Mouse (Mus musculus) cerebellum, postnatal 10 days (tissue): Measurements from ENCODE around the gene Lkaaear1.
A peak's percentile ranks its signal among the peaks of the same experiment; 100 is the strongest.

ENCODE experiments used
- DNase-seq, 2 experiments: peaks; one replicate each; pipeline ENCODE4 v3.0.0; 2021; ENCODE audit warnings: mixed read lengths in 2 of 2

Lkaaear1 gene

DNA sequence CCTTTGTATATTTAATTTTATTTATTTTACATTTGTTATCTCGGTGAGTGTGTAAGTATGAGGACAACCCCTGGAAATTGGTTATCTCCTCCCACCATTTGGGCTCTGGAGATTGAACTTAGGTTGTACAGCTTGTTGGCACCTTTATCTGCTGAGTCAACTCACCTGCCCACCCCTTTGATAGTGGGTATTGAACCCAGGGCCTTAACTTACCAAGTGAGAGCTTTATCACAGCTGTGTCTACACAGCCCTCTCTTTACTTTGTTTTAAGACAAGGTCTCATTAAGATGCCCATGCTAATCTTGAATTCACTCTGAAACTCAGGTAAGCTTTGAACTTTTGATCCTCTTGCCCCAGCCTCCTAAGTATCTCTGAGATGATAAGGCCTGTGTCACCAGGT lies 16.3 kb downstream of the Lkaaear1 start:
- DNase-seq: no peak

DNA sequence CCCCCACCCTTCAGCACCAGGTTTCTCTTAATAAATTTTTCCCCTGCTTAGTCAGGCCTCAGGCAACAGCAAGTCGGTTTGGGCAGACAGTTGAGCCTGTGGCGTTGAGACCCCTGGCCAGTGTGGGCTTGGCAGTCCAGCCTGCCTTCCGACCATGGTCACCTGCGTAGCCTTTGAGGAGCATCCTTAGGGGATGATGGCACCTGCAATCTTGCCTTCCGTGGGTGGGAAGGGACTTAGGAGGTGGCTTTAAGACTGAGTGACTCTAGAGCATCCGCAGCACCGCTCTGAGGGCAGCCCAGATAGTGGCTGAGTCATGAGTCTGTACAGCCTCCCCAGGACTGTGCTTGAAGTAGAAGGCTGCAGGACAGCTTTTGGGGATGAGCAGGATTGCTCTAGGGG lies 17.5 kb downstream of the Lkaaear1 start:
- no peak for DNase-seq

DNA sequence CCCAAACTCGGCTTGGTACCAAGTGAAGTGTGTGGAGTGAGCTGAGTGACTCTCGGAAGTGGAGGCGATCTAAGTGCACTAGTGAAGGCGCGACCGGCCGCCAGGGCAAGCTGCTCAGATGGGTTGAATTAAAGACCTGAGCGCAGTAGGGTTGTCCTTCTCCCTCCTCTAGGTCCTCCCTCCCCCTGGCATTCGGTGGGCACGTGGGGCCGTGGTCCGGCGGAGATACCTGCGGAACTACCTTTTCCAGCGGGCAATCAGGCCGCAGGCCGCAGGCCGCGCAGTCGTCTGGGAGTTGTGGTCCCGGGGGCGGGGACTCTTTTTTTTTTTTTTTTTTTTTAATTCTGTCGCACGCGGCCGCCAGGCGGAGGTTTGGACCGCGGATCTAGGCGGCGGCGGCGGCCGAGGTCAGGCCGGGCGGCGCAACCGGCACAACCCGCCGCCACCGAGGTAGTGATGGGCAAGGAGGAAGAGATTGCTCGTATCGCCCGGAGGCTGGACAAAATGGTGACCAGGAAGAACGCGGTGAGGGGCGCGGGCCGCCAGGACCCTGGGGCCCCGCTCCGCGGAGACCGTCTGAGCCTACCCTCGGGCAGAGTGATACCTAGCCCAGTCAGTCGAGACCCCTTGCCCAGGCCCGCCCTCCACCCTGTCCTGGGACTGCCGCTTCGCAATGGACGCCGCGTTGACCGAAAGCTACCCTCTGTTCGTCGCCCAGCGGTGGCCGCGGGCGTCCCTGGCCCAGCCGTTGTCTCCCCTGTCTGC lies 18.1 kb downstream of the Lkaaear1 start, which contains the start of gene Tcea2:
Gene Tcea2, plus strand, starts transcription at position 360 of the 765 bp plus-strand sequence.
- peak; percentile 88 to 89 for DNase-seq

DNA sequence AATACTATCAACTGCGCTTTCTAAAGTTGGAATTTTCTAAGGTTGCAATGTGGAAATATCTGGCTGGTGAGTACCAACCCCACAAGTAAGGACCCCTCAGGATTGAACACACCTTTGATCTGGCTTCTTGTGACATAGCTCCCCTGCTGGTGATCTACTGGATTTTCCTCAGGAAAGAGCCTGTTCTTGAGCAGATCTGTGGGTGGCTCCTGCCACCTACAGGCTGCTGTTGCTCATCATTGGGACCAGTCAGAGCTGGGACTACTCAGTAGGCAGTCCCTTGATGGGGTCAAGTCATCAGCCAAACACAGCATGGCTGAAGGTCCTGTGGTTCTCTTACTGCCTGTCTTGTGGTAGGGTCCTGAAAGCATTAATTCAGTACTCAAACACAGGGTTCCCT lies 19.5 kb downstream of the Lkaaear1 start:
- DNase-seq: peak; percentile 80 to 81

DNA sequence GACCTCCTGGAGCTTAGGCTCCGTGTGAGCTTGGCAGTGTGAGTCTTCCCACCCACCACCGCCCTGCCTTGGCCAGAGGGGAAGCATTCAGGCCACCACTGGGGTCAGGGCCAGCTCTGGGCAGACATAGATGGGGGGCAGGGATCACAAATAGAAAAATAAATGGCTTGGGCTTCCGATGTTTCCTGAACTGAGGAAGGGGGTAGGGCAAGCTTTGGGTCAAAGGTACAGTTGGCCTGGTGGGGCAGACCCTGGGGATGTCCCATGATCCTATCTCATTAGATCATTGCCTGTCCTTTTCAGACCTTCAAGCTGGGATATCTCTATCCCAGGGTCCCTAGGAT lies 20.5 kb downstream of the Lkaaear1 start:
- no peak for DNase-seq

DNA sequence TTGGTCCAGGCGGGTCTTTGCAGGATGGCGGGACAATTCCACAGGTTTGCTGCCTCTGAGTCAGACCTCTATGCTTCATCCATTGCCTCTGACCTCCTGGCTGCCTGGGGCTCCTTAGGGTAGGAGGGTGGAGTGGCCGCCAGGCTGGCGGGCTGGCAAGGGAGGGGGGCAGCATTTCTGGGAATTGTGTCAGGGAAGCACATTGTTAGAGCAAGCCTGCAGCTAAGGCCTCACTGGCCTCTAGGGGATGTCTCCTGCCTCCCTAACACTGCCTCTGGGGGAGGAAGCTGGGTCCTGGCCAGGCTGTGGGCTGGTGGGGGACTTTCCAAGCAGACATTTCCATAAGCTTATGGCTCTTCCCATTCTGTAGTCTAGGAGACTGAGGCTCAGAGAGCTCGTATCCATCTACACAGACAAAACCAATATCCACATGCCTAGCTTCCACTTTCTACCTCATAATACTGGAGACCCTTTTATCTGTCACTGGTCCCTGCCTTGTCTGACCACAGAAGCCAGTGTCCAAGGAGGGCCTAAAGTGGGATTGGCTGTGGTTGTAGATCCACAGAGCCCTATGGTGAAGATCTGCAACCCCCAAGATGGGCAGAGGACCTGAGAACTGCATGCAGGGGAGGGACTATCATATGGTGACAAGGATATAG lies 21.0 kb downstream of the Lkaaear1 start:
- DNase-seq: peak in 1 of 2 experiments; percentile 37

DNA sequence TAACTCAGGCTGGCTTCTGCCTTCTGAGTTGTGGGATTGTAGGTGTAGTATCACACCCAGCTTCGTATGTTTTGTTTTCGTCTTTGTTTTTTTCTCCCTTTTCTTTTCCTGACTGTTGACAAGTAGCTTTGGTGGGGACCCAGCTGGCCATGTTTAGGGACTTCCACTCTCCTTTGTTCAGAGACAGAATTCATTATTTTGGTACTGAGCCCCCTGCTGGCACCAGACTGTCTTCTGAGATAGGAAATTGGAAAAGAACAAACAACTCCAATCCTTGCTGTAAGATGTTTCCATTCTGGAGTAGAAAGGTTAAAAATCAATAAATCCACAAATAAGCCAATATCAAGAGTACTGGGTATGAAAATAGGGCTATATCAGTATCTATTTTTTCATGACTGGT lies 21.8 kb downstream of the Lkaaear1 start:
- peak; percentile 66 for DNase-seq

DNA sequence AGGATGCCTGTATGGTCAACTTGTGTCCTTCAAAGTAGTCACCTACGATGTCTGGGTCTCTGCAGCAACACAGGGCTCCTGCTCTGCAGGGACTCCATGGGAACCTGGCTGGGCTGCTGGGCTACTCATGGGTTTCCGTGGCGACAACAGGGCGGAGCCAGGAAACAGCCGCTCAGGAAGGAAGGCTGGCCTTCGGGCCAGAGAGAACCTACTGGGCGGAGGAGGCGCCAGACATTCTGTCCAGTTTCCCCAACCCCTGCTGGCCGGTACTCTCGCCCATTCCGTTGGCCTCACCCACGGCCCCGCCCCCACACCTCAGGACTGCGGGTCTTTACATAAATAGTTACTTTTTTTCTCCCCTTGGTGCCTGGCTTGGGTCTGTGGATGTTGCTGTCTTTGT lies 22.8 kb downstream of the Lkaaear1 start:
- peak; percentile 68 to 78 for DNase-seq

DNA sequence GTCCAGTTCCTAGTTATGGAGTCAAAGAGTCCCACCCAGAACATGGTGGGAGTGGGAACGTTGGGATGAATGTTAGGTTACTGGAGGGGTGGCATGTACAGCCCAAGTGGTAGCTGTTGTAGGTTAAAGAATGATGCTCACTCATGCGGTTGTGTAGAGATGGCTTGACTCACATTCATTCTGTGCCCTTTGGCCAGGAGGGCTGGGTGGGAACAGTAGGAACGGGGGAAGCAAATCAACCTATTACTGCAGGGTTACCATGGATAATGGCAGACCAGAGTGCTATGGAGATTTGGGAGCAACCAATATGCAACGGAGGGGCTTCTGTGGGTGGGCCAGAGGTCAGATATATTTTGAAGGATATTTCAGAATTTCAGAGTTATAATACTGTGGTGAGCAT lies 23.3 kb downstream of the Lkaaear1 start:
- no peak for DNase-seq

DNA sequence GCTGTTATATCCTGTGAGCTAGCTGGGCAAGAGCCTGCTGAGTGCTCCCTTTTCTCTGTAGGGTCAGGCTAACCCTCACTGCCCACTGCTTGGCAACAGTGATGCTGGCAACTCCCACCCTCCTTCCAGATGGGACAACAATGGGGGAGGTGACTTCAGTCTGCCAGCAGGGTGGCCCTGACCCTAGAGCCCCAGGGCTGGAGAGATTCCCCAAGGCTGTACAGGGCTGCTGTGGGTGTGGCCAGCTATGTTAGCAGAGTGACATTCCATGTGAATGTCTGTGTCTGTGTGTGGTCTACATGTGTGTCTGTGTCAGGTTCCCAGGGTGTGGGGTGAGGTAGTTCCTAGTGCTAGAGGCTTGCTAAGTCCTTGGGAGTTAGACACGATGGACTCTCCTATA lies 24.7 kb downstream of the Lkaaear1 start:
- peak in 1 of 2 experiments; percentile 56 for DNase-seq

DNA sequence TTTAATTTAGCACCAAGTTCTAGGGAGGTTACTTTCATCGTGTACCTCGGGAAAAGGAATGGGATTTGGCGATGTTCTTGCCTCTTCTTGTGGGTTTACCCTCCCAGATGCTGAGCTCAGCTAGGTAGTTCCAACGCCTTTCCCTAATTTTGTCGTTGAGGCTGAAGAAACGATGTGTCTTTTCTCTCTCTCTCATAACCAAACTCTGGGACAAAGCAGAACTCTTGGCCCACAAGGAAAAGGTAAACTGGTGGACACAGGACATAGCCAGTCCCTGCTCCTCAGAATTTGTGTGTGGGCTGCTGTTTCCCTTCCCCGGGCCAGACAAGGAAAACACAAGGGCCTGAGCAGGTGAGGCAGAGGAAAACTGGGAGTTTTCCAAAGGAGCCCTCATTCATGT lies 26.3 kb downstream of the Lkaaear1 start:
- DNase-seq: no peak

DNA sequence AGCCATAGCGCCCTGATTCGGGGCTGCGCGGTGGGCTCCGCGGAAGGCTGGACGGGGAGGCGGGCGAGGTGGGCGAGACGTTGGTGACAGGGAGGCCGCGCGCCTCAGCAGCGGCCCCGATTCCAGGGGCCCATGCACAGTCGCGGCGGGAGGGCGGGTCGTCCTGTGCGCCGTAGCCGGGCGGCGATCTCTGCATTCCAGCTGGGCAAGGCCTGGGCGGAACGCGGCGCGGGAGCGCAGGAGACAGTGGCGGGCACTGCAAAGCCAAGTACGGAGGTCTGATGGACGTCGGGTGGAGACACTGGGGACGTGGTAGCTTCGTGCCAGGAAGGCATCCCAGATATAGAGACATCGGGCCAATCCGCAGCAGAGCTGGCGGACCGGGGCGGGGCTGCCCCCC lies 26.9 kb downstream of the Lkaaear1 start, which contains the start of gene Sox18:
Gene Sox18, minus strand, starts transcription at position 315 of the 400 bp plus-strand sequence.
- peak in 1 of 2 experiments; percentile 49 for DNase-seq

DNA sequence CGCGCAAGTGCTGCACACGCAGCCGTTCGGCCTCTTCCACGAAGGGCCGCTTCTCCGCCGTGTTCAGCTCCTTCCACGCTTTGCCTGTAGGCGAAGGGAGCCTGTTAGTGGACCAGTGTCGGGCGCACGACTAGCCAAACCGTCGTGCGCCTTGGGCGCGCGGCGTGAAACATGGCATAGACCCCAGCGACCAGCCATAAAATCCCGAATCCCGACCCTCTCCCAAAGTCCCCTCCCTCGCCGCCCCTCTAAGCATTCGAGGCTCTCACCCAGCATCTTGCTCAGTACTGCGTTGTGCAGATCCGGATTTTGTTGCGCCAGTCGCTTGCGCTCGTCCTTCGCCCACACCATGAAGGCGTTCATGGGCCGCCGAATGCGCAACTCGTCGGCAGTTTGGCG lies 27.3 kb downstream of the Lkaaear1 start:
- DNase-seq: peak; percentile 36 to 57

DNA sequence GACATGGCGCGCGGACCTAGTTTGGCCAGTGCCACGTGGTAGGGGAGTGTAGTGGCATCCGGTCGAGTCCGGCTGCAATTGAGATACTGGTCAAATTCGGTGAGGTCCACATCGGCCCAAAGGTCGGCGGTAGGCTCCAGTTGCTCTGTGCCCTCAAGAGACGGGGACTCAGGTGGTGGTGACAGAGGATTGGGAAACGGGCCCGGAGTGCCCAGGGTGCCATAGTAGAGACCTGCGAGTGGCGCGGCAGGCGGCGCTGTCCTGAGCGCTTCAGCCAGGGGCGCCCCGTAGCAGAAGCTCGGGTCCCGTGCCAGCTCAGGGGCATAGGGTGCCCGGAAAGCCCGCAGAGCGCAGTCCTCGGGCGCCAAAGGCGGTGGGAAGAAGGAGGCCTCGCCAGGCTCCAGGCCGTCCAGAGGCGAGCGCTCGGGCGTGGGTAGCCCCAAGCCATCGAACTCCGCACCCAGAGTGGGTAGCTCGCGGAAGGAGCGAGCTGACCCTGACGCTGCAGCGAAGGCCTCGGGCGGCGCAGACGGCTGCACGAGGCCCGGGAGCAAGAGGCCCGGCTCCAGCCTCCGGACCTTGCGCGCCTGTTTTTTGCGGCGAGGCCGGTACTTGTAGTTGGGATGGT lies 27.8 kb downstream of the Lkaaear1 start:
- peak; percentile 51 to 52 for DNase-seq

DNA sequence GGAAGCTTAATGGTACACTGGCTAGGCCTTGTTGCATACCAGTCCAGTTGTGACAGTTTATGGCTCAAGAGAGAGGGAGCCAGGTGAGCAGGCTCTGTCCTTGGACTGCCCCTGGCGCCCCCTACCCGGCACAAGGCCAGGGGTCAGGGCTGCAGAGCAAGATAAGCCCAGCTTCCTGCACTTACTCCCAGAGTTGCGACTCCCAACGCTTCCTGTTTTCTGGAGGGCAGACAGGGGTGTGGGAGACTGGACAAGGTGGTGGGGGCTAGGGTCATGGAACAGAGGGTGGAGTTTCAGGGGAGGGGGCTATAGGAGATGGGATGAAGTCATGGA lies 35.0 kb downstream of the Lkaaear1 start:
- DNase-seq: no peak

DNA sequence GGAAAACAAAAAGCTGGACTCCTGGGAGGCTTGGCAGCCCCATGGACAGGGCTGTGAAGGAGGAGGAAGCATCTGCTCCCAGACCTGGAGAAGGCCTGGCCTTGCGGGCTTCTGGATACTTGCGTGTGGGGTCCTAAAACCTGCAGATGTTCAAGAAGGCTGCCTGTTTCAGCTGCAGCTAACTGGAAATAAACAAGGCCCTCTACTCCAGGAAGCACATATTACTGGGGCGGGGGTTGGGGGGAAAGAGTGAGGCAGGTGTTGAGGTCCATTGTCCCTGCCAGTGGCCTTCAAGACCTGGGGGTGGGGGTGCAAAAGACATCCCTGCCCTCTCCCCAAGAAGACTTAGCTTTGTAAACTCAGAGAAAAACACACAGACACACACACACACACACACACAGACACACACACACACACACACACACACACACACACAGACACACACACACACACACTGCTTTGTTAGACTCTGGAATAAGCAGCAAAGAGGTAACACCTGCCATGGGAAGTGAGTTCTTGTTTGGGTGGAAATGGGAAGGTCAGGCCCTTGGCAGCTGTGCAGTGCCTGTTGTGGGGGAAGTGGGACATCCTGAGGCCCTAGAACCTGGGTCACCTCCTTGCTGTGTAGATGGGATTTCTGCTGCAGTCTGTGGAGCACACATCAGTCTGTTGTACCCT lies 35.5 kb downstream of the Lkaaear1 start:
- no peak for DNase-seq

DNA sequence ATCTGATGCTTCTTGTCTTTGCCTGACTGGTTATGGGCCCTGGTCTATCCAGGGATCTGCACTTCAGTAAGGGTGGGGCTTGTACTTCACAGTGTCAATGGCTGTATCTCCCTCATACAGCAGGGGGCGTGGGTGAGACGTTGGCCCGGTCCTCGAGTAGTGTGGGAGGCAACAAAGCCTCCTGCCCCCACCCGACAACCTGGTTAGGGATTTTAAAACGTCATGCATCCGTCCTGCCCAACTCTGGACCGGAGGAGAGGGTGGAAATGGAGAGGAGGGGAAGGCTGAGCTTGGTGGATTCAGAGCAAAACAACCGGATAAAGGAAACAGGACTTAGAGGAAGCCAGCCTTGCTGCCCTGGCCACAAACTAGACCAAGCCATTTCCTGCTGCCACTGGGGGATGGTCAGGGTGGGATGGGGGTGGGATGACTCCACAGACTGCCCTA lies 38.6 kb downstream of the Lkaaear1 start:
- DNase-seq: peak; percentile 90 to 92

DNA sequence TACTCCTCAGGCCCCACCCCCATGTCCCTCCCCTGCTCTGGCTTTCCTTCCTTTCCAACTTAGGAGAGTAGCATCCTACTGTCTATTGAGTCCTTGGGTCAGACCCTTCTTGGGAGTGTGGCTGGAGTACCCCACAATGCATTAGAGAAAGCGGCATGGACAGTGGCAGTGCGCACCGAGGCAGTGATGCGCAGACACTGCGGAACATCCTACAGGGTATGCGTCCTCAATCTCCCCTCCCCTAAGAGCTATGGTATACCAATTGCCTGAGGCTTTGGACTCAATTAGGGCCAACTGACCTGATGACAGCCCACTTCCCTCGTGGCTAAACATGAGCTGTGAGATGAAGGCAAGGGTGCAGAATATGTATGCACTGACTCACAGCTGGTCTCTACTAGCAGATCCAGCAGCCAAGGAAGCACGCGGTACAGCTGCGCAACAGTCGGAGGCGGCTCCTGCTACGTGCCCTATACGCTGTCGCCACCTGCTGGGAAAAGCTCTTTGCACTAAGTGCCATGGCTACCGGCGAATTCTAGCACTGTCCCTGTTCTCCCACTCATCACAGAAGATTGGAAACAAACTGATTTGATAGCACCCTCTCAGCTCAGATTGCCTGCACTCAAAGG lies 39.2 kb downstream of the Lkaaear1 start:
- DNase-seq: peak in 1 of 2 experiments; percentile 47

DNA sequence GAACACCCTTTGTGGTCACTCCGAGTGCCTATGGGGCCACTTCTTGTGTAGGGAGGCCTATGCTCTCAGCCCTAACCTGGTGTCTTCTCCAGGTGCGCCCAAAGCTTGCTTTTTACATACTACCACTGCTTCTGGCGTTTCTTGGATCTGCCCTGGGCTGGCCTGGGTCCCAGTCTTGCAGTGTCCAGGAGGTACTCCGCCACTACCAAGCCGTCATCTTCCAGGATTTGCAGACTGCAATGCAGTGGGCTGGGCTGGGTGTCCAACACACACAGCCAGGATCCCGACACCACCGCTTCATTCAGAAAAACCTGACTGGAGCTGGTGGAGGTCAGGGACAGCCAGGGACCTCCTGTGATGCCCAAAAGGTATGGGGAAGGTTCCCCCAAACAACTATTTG lies 39.7 kb downstream of the Lkaaear1 start:
- peak; percentile 42 to 52 for DNase-seq

DNA sequence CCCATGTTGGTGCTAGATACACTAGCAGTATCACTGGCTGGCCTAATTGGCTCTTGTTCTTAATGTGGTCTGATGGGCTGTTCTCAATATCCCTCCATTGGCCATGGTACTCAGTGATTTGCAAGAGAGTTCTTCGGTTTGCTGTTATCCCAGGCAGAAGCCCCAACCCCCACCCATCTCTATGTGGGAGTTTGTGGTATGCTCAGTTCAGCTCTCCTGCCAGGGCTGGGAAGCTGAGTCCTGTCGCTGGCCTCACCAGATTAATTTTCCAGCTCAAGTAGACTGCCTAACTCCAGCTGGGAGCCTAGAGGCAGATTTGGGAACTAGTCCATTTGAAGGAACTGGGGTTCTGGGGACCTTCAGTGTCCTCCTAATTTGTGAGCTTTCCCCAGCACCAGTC lies 40.8 kb downstream of the Lkaaear1 start:
- no peak for DNase-seq

DNA sequence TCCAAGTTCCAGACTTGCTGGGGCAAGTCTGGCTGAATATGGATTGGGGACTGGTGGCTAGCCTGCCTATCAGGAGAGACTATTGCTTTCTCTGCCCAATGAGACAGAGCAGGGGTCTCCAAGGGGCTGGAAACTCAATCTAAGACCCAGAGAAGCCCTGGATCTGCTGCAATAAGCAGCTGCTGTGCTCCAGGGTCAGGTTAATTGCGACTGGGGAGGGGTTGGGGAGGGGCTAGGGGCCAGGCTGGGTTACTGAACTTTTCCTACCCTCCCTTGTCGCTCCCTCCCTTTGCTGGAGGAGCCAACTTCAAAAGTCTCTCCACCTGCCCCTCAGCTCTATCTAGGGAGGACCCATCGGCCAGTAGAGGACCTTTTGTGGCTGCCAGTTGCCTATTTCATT lies 41.5 kb downstream of the Lkaaear1 start, which contains the start of gene Gm29797:
Gene Gm29797, plus strand, starts transcription at position 301 of the 400 bp plus-strand sequence.
- no peak for DNase-seq

DNA sequence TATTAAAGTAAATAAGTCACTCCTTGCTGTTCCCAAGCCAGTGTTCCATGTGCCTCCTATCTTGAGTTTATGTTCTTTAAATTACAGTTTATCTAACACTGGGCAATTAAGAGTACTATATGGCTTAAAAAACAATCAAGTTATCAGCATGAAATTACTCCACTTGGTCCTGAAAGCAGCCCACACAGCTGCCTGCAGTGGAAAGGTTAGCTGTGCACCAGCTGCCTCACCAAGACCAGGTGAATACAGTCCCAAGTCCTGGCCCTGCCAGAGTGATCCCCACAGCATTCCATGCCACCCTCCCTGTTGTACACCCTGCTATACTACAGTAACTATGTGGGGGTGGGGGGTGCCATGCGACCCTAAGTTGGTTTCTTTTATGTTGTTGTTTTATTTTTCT lies 44.7 kb downstream of the Lkaaear1 start:
- DNase-seq: no peak

DNA sequence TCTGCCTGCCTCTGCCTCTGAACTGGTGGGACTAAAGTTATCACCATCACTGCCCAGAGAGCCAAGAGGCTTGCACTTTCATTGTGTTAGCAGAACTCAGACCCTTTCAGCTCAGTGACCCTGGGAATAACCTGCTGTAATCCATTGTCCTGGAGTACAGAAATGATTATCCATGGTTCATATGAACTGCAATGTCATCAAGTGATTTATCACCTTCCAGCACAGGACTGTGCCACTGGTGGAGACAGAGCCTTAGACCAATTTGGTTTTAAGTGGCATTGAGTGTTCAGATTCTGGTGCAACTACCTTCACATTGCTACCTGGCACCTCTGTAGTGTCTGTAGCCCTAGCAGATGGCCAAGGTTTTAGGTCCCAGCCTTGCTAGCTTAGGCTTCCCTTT lies 45.2 kb downstream of the Lkaaear1 start:
- no peak for DNase-seq
